Mouse (Mus musculus): Measurements from ENCODE around the gene Gm10337.

Gm10337 gene

DNA sequence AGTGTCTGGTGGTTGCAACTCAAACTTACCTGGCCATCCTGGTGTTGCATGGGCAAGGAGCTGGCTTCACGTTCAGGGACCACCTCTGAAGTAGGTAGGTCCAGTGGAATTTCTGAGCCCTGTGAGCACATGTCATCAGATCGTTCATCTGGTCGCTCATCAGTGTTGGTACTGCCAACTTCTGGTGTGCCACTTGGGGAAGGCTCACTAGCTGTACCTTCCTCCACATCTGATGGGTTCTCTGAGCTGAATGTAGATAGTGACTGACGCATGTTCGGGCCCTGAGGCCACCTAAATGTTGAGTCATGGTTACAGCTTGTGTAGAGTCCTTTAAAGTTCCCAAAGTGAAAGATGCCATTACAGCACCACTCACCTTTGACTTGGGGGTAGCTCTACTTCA, 3.0 kb upstream of the Gm10337 start:
- no peak for DNase-seq

DNA sequence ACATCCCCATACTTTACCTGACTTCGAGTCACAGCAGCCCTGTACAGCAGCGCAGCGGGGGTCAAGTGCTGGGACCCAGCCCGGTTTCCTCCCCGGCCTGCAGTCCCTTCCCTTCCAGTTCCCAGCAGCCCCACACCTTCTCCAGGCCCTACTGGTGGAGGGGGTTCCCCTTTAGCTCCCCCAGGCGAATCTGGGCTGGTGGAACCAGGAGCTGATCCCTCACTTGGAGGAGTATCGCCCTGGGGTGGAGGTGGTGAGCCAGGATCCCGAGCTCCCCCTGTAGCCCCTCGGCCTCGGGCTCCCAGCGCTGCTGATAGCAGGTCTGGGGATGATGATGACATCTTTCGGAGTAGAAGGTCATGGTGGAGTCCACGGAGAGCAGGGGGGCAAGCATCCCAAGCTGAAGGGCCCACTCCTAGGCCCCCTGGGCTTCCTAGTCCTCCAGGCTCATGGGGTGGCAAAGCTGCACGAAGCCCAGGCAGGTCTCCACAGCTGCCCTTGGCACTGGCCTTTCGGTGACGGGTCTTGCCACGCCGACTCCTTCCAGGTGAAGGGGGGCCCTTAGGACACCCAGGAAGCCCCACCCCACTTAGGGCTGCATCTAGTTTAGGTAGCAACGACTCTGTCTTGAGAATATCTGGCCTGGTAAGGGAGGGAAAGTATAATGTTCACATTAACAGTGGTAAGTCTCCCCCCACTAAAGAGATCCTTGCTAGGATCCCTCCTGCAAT, 2.3 kb upstream of the Gm10337 start:
- no peak for DNase-seq

DNA sequence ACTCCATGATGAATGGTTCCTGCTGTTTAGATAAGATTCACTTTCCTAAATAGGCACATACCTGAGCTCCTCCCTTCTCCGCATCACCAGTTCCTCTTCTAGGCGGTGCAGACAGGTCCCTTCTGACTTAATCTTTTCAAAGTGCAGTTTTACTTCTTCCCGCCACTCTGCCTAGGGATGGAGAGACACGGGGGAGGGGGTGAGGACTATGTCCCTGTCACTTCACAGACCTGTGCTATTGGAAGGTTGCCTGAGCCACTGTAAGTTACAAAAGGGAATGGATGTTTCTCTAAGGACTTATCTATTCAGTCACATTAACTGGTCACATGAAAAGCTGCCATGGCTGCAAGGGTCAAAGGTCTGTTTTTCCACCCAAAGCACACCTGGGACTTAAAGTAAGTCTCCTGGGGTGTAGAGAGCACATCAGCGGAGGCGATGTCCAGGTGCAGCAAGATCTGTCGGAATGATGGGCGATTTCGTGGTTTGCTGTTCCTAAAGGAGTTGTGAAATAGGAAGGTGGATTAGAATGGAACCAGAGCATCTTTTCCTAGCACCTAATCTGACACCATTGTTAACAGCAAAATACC, 1.2 kb upstream of the Gm10337 start:
- DNase-seq, result no peak

DNA sequence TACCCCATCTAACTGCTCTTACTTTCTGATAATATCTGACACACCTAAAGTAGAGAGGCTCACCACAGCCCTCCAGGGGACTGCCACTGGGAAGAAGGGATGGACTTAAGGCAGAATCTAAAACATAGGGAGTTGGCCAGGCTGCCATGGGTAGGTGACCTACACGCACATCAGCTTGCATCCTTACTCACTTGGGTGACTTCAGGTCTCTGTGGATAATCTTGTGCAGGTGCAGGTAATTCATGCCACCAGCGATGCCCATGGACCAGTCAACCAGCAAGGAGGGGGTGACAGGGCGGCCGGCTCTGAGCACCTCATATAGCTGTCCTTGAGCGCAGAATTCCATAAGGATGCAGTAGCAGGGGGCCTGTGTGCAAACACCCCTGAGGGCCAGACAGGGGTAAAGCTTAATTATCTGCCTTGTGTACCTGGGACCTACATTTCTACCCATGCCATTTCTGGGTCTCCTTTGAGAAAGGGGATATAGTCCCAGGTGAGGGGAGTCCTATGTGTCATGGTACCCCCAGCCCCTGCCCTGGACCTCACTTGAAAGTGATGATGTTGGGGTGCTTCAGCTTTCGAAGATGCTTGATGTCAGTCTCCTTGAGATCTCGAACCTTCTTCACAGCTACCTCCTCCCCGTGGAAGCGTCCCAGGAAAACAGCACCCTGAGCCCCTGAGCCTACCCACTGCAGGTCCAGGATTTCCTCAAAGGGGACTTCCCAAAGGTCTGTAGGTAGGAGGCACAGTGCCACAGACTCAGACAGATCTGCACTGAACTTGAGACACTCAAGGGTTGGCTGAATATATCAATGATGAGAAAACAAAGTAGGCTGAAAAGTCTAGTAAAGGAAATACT, 631 bp downstream of the Gm10337 start:
- DNase-seq, result no peak

DNA sequence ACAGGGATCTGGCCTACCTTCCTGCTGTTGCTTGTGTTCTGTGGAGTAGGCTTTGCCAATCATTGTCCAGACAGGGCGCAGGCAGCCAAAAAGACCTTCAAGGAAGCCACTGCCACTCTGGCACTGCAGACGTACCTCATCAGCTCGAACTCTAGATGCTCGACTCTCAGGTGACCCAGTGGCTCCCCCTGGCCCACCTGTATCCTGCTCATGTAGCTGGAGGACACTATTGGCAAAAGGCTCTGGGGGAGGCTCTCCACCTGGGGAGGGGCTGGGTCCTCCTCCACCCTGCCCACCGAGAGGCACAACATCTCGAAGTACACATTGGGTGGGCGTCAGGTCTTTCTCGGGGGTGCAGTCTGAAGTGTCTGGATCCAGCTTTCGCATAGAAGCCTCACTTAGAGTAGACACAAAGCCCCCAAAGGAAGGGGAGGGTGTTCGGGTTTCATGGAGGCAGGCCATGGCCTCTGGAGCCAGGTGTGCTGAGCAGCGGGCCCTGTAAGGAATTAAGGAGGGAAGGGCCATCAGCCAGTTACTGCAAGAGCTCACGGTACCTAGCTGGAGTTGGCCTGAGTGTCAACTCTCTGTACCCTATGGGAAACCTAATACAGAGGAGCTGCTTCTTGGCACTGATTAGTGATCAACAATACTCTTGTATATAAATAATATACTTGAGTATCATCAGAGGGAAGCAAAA, 1.7 kb downstream of the Gm10337 start:
- DNase-seq, result no peak

DNA sequence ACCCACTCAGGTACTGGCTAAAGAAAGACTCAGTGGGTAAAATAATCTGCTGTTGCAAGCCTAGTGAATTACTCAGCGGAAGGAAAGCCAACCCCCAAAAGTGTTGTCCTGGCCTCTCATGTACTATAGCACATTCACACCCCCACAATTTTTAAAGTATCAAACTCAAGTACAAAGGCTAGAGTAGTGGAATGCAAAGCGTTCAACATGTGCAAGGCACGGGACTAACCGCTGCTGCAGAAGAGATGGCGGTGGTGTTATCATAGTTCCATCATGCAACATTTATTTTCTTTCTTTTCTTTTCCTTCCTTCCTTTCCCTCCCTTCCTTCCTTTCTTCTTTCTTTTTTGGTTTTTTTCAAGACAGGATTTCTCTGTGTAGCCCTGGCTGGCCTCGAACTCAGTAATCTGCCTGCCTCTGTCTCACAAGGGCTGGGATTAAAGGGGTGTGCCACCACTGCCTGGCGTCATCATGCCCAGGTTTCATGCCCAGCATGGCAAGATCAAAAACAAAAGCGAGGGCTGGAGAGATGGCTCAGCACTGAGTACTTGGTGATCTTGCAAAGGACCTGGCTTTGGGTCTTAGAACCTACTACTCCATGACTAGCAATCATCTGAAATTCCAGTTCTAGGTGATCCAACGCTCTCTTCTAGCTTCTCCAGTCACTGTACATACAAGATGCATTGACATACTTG, 2.4 kb downstream of the Gm10337 start:
- DNase-seq, result no peak

DNA sequence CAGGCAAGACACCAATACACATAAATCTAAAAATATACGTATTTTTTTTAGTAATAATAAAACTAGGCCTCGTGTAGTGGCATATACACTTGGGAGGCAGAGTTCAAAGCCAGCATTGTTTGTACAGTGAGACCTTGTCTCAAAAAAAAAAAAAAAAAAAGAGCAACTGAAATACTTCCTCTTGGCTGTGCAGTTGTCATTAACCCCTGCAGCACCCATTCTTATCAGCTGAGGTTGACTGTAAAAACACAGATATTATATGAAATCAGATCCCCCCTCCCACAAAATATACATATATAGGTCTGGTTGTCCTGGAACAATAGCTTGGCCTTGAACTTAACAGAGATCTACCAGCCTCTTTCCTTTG, 2.9 kb downstream of the Gm10337 start:
- no peak for DNase-seq

DNA sequence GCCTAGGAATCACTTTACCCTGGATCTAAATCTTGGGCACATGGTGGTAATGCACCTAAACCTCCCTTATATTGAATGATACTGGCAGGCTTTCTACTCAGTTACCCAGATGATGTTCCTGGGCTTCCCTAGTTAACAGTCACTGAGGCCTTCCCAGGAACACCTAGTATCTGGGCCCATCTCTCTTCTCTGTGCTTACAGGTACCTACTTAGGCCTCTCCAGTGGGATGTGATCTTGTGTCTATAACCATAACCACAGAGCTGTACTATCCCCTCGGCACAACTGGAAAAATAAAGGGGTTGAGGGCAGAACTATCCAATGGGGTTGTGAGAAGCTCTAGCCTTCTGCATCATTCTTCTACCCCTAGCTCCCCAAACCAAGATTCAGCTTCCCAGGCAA, 3.3 kb downstream of the Gm10337 start:
- DNase-seq, result no peak

DNA sequence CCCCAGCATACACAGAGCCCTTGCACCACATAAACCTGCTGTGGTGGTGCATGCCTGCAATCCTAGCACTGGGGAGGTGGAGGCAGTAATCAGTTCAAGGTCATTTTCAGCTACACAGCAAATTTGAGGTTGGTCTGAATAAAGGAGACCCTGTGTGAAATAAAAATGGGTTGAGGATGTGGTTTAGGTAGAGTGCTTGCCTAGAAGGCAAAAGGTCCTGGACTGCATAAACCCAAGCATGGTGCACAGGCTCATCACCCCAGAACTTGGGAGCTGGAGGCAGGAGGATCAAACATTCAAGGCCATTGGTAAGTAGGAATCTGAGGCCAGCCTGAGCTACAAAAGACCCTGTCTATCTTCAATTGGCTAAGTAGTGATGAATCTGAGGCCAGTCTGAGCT, 4.0 kb downstream of the Gm10337 start:
- DNase-seq, result no peak

DNA sequence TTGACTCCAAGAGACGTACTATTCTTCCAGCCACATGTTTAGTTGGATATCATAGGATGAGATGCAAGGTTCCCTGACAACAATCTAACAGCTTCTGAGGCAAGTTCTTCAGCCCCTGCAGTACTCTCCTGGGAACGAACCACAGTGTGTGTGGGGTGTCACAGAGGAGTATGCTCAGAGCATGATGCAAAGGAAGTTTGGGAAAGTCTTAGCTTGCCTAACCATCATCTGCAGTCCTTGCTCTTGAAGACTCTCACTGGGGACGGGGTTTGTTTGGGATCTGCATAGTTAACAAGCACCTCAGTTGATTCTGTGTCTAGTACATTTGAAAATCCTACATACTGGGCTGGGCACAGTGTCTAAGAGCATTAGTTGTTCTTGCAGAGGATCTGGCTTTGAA, 4.8 kb downstream of the Gm10337 start:
- no peak for DNase-seq

DNA sequence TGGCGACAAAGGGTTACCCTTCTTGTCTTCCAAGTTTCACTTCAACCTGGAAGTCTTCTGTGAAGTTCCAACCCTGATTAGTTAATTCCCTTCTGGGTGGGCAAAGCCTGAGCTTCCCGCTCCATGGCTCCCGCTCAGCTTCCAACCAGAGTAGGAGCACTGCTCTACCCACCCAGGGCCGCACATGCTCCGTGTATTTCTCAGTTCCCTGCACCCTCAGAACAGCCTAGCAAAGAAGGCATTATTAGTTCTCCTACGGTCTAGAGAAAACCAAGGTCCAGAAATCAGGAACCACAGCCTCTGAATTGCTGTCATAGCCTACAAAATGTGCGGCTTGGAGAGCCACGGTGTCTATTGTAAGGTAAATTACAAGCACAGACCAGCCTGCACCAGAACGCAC, 6.6 kb downstream of the Gm10337 start:
- DNase-seq, result no peak

DNA sequence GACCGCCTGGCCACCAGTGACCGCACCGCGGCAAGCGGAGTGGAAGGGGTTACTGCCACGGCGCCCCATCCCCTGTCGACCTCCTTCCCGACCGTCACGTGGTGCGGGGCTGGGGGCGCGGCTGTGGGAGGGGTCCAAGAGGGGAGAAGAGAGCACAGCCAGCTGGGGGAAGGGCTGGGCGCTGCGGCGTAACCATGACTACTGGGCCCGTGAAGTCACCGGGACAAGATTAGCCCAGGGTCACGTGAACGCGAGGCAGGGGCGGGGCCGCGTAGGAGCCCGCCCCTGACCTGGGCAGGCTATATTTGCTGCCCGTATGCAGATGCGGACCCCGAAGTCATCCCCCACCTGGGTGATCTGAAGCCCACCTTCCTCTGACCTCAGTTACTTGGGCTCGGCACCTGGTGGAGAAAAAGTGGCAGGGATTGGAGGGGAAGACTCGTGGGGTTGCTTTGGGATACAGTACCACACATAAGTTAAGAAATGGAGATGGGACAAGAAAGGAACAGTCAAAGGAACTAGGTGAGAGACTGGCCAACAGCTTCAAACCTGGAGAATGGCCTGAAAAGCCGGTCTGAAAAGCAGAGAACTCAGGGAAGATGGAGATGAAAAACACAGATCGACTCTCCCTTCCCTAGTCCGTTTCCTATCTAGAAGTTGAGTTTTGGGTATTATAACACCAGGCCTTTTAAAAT, 7.2 kb downstream of the Gm10337 start:
- DNase-seq, result peak; percentile 89

DNA sequence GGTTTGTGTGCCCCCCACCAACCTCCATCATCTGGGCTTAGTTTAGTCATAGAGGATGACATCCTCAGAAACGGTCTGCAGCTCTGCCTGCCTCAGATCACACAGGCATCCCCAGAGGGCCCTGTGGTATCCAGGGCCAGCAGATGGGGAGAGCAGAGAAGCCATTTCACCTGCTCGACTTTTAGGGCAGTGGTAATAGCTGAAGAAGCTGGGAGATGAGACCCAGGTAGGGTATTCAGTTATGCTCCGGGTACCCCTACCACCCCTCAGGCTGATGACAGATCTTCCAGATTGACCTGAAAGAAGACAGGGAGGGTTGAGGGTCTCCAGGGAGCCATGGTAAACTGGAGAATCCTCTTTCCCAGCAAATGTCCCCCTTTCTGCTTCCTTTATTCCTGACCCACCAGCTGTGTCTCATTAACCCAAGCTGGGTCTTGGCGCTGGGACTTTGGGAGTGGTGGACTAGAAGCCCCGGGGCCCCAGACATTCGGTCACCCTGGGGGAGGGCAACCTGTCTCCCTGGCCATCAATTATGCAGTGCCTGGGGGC, 7.8 kb downstream of the Gm10337 start:
- peak in 1 of 2 experiments; percentile 21 for DNase-seq

DNA sequence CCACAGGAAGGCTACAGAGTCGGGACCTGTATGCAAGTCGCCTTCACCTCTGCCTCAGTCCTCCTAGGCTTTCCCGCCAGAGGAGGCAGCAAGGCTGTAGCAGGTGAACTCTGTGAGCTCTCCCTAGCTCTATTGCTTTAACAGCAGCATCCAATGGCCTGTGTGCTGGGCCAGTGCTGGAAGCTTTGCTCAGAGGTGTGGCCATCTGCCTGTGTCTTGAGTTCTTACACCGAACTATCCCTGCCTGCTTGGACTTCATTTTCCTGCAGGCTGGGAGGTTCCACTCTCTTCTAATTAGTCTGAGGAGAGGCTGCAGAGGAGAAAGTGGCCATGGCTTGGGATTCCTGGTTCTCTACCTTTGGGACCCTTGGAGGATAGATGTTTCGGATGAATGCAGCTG, 8.5 kb downstream of the Gm10337 start:
- no peak for DNase-seq

DNA sequence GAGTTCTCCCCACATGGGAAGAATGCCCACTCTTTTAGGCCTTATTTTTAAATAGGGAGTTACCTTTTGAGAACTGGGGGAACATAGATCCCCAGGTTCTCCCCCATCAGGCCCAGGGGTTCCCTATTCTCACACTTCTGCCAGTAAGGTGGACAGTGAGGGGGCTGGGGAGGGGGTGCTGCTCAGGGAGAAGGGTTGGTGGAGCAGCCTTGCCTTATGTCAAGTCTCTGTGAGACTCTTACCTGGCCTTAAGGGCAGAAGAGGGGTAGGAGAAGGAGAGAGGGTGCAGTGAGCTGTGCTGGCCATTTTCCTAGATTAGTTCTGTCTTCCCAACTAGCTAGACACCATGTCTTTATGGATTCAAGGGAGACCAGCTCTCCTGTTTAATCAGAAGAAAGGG, 8.9 kb downstream of the Gm10337 start:
- no peak for DNase-seq

DNA sequence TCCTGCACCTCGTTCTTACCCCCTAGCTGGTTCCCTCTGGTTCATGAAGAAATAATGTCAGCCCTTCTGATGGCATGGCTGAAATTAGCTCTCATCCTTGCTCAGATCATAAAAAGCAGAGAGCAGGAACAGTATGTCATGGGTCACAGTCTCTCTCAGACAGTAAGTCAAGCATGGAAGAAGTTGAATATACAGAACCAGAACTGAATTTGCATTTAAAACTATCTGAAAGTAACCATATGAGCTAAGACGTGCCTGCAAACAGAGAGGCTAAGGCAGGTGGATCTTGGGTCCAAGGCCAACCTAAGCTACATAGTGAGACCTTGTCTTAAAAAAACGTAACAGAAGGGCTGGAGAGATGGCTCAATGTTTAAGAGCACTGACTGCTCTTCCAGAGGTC, 9.5 kb downstream of the Gm10337 start:
- DNase-seq, result no peak

DNA sequence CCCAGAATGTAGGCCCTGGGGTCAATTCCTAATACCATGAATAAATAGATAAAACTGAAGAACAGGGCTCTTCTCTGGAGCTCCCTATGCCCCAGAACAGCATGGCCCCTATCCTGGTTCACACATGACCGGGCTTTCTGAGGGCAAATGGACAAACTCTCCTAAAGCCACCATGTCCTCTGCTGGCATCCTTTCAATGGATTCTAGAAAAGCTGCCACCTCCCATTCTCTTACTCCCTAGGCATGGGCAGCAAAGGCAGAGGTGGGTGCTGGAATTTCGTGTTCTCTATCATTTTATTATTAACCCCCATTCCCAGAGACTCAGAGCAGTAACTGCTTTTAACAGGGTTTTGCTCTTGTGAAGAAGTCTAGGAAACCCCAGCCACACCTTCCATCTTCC, 11.7 kb downstream of the Gm10337 start:
- no peak for DNase-seq

DNA sequence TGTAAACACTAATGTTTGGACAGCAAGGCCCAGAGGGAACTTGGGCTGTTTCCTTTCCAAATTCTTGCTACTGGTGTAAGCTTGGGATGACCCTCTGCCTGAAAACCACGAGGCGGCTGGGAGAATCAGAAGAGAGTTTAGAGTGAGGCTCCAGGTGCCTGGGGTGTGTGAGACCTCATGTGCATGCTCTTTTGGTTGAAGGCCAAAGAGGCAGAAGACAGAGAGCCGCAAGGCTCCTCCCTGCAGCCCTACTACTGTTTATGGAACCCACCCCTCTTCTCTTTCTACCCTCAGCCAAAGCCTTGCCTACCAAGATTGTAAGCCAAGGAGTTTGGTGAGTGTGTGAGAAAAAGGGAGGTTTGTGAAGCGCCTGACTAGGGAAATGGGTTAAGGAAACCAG, 12.3 kb downstream of the Gm10337 start:
- DNase-seq, result no peak

DNA sequence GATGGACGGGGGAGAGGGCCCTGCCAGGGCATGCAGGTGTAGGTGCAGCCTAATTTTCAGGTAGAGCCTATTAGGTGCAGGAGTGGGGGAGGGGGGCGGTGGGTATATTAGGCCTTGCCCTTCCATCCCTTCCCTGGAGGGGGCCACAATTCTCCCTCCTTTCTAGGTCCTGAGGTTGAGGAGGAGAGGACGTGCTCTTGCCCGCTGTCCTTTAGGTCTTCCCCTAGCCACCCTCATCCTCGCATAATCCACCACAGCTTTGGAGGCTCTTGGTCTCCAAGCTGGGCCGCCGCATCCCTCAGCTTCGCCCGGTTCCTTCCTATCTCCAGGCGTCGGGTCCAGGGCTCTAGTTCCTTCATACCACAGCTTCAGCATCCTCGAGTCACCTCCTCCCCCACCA, 12.8 kb downstream of the Gm10337 start:
- DNase-seq, result no peak

DNA sequence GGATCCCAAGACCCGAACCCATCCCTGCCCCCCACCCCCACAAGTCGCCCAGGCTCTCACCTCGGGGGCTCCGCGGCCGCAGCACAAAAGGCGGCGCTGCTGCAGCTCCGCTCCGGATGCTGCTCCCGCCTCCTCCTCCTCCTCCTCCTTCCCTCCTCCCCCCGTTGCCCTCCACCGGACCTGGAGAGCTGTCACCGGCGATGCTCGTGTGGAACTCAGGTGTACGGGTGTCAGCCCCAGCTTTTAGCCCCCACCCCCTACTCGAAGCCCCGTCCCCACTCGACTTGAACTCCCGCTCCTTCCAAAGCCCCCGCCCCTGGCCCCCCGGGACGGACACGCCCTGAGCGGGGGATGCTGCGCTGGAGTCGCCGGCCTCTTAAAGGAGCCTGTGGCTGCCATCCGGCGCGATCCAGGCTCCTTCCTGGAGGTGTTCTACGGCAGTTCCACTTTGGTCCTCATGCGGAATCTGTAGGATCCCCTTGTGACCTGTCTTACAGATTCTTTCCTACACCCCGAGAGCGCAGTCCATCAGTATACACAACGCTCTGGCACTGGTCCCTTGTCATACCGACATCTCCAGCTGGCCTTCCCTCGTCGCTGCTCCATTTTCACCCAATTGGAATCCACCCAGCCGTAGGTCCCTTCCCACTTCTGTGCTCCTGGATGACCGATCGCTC, 13.3 kb downstream of the Gm10337 start, which contains the start of gene Map3k12:
Map3k12 (minus strand) TSS at position 337 of the 677 bp plus-strand sequence.
- peak; percentile 38 for DNase-seq

DNA sequence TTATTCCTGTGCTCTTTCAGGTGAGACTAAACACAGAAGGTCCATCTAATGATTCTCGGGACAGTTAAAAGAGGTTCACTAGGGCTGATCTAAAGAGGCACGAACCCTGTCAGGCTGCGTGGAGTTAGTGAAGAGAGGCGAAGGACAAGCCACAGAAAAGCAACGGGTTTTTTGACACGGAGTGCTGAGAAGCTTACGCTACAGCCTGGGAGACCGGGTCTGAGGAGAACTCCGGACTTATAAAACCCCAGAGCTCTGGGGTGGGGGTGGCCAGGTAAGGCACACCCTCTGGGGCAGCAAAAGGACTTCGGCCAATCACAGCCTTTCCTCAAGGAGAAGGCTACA, 14.1 kb downstream of the Gm10337 start:
- DNase-seq, result no peak
